Mouse (Mus musculus): Measurements from ENCODE around the gene Trim52.
"Not testable (repeated sequence)": the region's sequence is repeated elsewhere in the genome, so short reads cannot be mapped to it uniquely, and the experiment has no call there.

Gene Trim52

DNA sequence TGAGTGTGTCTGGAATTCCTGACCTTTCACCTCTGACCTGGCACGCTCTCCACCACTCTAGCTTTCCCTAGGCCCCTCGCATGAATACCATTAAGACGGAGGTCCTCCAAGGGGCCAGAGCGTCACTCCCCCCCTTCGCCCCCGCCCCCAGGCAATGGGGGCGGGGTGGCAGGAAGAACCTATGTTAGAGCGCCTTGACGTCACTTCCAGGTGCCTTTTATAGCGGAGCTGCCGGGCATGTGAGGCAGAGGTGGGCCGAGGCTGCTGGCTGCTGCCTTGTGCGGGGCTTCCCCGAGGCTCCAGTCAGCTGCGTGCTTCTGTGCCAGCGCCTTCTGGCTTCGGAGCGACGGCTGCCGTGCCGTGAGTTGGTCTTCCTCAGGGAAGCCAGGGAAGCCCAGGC is at the start of gene Trim52:
Trim52 (plus strand) TSS at position 219 of the 400 bp plus-strand sequence.
- no peak for DNase-seq

DNA sequence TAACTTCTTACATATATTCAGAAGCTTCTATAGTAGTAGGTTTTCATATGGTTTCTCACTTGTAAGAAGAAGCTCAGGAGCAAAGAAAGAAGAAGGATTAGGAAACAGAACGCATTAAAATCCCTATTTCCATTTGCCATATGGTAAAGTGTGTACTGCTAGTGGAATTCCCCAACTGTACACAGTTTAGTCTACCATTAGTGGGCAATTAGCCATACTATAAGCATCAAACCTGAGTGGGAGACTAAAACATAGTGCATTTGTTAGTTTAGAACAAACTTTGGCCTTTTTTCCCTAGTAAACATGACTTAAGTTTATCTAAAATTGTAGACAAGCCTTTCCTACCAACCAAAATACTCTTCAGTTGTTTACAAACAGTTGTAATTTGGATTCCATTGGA is 33.4 kb upstream of the Trim52 start:
- DNase-seq: no peak

DNA sequence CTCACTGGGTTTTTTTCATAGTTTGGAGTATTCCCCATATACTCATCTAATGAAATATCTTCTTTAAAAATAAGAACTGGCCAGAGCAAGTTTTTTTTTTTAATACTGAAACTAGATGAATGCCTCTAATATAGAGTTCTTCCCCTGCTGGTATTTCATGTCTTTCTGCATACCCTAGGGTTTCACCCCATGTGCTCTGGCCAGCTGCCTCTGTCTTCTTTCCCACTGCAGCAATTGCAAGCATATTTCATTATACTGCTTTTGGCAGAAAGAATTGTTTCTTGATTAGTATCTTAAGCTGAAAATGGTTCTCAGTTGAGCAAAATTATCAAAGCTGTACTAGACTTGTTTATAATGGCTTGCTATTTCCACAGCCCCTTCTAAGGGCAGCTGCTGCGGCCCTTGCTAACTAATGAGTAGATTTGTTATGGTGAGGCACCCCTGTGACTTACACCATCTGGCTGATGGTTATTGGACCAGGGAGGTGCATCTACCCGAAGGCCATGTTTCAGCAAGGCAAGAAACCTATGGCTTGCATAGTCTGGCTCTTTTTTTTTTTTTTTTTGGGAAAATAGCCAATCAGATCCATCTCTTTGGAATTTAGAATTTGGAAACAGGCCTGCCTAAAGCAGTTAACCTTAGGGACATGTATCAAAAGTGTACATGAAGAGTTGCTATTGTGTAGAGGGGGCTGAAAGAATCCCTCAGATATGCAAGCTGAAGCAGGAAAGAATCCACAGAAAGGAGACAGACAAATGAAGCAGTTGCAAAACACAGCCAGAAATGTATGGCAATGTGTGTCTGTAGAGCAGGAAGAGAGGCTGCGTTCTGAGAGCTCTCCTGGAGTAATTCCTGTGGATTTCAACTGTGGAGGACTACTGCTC is 30.6 kb upstream of the Trim52 start:
- DNase-seq: no peak

DNA sequence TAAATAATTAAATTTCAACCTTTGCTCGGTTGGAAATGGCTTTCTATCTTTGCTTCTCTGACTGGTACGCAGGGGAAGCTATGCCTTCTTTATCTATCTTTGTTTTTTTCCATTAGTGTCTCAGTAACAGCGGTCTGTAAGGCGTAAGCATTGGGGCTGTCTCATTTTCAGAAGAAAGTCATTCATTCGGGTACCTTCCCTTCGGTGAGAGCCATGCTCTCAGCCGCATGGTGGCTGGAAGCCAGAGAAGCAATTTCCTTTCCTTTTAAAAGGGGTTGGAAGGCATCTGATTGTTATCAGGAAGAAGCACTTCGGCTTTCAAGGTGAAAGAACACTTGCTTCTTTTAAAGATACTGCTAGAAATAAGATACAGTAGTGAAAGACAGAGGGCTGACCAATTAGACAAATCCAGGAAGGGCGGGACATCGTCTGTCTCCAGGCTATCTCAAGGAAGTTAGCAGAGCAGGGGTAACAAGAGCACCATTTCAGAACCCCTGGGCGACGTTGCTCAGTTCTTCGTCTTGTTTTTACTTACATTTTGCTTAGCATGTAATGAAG is 17.4 kb upstream of the Trim52 start:
- no peak for DNase-seq

DNA sequence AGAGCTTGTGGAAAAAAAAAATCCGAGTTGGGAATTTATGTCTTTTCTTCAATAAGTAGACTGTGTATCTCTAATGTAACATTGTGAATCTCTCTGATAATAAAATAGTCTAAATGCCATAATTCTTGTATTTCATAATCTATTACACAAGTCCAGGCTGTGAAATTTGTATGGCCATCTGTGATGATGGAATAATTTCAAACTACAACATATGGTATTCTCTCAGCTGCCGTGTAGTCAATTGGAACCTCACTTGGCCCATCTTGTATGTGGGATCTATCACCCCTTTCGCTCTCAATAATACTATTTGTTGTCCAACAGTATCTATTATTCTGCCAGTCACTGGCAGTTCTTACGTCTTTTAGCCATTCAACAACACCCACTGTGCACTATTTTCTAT is 9.2 kb upstream of the Trim52 start:
- DNase-seq: no peak

DNA sequence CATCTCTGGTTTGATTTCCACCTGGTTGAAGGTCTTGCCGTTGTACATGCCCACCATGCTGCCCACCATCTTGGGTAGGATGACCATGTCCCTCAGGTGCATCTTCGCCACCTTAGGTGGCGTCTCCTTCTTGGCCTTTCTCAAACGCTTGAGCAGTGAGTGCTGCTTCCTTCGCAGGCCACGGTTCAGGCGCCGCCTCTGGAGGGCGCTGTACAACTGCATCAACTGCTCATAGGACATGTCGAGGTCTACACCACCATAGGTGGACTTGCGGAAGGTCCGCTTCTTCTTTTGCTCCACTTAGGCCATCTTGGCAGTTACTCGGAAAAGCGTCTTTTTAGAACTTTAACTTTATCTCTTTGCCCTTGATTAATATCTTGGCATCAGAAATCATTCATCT is 5.1 kb upstream of the Trim52 start:
- no peak for DNase-seq

DNA sequence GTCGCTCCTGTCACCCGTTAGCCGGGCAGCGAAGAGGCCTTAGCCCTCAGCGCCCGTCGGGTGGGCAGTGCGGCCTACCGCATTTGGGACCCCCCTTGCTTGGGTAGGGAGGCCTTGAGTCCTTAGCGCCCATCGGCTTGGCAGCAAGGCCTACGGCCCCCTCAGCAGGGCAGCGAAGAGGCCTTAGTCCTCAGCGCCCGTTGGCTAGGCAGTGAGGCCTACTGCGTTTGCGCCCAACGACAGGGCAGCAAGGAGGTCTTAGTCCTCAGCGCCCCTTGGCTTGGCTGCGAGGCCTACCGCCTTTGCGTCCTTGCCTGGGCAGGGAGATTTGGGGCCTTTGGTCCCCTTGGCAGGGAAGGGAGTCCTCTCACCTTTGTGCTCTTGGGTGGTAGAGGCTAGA is 427 bp downstream of the Trim52 start:
- DNase-seq: no peak

DNA sequence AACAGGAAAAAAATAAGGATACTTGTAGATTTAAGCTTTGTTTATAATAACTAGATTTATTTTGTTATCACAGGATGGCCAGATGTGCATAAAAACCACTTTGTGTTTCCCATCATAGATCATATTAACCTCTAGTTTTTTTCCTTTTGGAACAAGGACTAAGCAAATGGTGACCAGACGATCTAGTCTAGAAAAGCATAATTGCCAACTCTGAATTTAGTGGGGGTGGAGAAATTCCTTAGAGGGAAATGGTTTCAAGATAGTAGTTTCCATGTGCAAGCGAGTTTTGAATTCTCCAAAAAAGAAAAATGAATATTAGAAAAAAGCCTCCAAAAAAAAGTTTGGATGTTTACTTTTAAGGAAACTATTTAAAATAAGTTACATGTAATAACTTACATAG is 13.4 kb downstream of the Trim52 start:
- DNase-seq: no peak

DNA sequence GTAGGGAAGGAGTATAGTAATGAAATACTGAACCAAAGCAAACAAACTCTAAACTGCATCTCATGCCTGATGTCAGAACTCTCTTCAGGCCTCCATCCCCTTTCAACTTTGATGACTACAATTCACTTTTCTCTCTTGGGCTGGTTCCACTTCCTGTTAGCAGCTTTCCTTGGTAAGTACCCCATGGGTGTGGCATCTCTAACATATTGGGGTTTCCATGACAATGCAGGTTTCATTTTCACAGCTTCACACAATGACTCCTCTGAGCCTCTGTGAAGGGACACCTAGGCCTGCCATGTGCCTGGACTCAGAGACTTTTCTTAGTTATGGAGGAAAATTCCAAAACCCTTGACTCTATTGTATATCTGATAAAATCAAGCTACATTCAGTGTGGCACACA is 30.3 kb downstream of the Trim52 start:
- no peak for DNase-seq

DNA sequence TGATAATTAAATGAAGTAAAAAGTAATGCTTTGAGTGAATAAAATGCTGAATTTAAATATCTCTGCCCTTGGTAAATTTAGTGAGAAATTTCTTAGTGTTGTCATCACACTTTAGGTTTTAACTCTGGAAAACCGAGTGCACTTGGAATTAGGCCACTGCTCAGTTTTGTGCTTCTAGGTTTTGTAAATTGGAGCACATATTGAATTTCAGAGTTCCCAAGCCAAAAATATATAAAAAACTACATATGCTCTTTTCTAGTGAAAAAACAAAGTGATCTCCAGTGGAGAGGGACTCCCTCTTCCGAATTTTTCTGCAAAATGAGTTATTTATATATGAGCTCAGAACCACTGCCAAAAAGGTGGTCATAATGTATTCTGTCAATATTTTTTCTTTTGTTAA is 45.2 kb downstream of the Trim52 start:
- DNase-seq: no peak

DNA sequence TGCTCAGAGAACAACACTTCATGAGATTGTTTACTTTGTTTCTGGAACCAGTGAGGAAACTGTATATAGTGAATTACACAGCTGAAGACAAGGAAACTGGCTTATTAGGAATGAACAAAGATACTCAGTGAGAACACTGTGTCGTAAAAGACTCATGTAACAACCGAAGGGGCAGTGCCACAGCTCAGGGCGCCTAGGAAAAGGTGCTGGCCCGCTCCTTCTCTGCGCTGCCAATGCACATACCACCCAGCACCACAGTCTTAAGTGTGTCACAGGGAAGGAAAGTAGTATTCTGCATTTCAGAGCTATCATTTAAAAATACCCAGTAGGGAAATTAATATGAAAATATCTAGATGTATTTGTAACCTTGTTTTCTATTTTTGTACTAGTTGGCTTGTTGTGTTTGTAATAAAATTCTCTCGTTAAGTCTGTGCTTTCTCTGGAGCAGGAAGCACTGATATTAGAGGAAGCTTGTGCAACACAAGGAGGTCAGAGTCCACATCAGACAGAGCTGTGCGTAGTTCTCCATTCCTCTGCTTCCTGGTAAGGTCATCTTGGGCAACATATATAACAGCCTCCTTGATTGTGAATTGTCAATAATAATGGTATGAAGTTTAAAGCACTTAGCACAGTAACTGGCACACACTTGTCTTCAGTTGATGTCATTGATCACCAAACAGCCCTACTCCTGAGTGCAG is 49.0 kb downstream of the Trim52 start:
- no peak for DNase-seq

DNA sequence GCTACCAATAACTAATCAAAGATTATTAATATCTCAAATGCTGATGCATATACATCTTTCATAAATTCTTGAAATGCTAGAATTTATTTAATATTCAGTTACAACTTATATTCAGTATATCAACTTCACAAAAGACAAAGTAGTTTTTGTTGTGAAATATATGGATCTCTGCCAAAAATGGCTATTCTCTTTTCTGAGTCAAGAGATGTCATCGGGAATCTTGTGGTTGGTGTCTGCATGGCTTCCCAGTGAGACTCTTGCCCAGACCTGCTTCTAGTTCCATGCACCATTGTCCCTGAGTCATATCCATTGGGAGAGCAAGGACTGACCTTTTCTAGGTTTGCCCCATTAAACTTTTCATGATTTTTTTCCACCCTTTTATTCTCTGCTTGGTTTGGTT is 50.5 kb downstream of the Trim52 start:
- DNase-seq: no peak

DNA sequence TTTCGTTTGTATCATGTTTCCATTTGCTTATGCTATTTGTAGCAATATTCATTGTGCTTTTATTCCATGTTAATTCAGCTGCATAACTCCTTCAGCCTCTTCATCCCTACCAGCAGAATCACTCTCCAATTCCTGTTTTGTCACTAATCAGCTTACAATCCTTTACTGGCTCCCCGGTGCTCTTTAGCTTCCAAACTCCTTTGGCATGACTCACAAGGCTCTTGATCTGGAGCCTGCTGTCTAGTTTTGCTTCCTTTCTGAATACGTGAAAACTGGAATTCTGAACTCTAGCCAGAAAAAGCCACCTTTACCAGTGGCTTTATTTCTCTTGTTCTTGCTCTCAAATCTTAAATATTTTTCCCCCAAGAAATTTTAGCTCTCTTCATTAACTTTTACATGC is 56.3 kb downstream of the Trim52 start:
- DNase-seq: no peak

DNA sequence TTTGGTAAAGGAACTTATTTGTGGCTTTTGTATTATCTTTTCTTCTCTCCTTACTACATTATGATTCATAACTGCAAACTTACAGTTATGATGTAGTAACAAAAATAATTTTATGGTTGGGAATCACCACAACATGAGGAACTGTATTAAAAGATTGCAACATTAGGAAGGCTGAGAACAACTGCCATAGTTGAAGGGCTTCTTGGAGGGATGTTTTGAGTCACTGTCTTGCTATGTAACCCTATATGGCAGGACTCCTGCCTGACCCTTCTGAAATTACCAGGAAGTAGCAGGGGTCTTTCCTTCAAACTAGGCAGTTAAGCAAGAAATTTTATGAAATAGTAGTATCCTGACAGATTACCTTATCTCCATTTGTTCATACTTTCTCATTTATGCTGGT is 57.2 kb downstream of the Trim52 start:
- DNase-seq: no peak

DNA sequence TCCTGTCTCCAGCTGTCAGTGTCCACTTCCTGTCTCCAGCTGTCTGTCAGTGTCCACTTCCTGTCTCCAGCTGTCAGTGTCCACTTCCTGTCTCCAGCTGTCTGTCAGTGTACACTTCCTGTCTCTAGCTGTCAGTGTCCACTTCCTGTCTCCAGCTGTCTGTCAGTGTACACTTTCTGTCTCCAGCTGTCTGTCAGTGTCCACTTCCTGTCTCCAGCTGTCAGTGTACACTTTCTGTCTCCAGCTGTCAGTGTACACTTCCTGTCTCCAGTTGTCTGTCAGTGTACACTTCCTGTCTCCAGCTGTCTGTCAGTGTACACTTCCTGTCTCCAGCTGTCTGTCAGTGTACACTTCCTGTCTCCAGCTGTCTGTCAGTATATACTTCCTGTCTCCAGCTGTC is 57.9 kb downstream of the Trim52 start:
- DNase-seq: not testable (repeated sequence)

DNA sequence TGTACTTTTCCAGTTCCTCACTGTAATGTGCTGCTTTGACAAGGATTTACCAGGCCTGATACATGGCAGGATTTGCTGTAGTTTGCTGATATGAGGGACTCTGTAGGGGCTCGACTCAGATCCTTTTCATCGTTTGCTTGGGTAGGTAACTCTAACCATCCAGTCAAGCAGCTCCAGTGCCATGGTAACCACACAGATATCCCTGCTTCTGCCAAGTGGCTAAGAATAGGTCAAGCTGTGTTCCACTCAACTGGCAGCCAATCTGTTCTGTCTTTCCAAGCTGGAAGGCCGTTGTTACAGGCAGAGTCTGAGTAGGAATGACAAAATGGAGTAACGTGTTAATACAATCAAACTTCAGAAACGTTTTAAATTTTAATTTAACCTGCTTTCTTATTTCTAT is 70.9 kb downstream of the Trim52 start:
- no peak for DNase-seq

DNA sequence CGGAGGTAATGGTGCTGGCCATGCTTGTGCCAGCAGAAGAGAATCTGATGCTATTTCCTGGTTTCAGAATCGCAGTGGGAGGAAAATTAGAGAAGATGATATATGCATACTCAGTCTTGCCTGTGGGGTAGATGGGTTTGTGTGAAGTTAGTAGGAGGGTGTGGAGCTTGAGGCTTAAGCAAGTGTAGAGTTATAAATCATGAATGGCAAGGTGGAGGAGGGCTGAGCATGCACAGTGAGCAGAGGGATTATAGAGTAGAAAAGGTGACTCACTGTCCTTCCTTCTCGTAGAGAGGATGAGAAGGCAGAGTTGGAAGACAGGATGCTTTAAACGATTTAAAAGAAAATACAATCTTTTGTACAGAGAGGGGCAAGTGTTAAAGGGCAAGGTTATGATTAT is 72.2 kb downstream of the Trim52 start:
- no peak for DNase-seq

DNA sequence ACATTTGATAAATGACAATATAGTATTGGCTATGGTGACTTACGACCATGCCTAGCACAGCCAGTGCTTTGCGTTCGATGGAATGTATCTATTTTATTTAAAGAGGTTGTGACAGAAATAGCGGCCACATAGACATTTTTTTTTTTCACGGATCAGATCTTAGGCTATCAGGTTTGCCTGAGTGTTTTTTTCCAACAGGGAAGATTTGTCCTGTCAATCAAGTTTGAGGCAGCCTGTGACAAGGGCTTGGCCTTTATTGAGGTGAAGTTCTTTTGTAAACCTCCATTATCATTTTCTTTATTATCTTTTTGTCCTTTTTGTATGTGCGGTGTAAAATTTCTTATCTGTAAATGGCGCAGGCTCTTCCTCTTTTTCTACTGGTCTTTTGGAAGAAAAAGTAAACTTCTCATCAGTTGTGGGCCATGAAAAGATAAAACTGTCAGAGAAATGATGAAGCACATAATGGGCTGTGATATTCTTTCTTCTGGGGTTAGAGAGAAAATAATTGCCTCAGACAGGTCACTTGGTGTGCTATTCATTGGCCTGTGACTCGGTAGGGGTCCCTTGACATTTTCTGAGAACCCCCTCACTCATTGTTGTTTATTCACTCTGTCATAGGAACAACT is 73.2 kb downstream of the Trim52 start:
- no peak for DNase-seq

DNA sequence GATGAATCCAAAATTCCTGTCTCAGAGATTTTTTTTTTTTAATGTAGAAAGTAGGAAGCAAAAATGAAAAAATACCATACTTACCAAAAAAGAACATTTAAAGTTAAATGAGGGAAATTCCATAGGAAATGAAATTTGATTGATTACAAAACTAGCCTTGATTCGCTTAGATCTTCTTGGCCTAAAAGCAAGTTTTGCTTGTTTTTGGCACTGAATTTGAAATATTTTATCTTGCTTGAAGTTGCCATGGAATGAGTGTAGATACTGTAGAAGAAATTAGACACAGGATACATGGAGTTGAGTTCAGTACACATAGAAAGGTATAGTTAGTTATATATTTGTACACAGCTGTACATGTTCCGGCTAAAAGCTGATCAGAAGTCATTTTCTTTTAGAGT is 73.7 kb downstream of the Trim52 start:
- DNase-seq: no peak

DNA sequence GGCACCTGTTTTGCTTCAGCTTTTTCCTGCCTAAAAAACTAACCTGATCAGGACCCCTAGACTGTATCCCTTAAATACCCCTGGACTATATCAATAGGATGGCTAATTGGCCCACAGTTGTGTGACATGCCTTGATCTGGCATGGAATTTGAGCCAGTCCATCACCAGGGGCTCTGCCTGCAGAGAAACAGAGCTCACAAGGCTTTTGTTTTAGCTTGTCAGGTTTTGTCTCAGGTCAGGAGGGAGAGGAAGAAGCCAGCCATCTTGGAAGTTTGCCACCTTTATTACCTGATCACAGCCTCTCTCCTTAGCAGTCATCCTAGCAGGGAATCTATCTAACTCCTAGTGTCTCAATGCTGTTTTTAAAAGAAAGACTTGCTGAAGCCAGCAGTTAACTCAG is 74.6 kb downstream of the Trim52 start:
- DNase-seq: no peak

DNA sequence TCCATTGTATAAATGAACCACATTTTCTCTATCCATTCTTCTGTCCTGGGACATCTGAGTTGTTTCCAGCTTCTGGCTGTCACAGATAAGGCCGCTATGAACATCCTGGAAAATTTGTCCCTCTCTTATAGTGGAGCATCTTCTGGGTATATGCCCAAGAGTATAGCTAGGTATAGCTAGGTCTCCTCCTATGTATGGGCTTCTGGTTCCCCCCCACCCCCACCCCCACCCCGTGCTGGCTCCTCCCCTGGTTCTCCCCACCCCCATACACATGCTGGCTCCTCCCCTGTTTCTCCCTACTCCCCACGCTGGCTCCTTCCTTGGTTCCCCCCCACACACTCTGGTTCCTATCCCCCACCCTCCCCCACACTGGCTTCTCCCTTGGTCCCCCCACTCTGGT is 78.0 kb downstream of the Trim52 start:
- DNase-seq: no peak
